In the genomic region with DNA sequence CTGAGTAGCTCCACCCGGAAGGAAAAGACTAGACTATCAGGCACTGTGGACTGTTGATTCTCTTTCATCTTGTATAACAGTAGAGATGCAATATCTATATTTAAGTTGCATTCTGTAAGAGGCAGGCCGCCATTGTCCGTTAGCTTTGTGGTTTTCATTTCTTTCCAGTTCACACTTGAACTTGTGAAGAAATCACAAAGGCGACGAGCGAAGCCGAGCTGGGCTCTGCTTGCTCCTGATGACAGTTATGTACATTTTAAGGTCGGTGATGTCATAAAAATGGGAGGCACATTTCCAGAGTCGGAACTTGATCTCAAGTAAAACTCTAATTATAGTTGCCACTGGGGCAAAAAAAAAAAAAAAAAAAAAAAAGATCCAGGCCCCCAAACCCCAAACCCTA, we compare ENCODE assay signal across 23 mouse cellular contexts.
DNase-seq lines count a peak whose midpoint lies in the region; ATAC-seq lines count a peak whose summit lies in the region.
"Had no signal": no experiment of that assay in that cellular context is flagged by ENCODE, and none has a peak within 500 bp of the region (broad histone marks: within the 10 kb centered on the region; RNA-seq: fewer than 3 reads in every experiment).

No protein-coding gene starts in this region.

- no peaks in the 10 kb centered on the region for H3K36me3 ChIP-seq in liver, embryonic 13.5 days
- no peaks in the 10 kb centered on the region for H3K36me3 ChIP-seq in liver, embryonic 11.5 days (ENCODE audit: control insufficient read depth, insufficient read depth, low read length)
- no peaks in the 10 kb centered on the region for H3K36me3 ChIP-seq in intestine, embryonic 16.5 days (ENCODE audit: control insufficient read depth, insufficient read depth, low read length)
- H3K36me3 ChIP-seq: embryonic facial prominence, embryonic 12.5 days; embryonic facial prominence, embryonic 15.5 days; hindbrain, embryonic 13.5 days had no signal

- no peaks in the 10 kb centered on the region for H3K27me3 ChIP-seq in liver, embryonic 13.5 days
- no peaks in the 10 kb centered on the region for H3K27me3 ChIP-seq in liver, embryonic 11.5 days (replicated peaks; ENCODE audit: control insufficient read depth, insufficient read depth, low read length)
- no peaks in the 10 kb centered on the region for H3K27me3 ChIP-seq in intestine, embryonic 16.5 days (replicated peaks; ENCODE audit: control insufficient read depth, insufficient read depth, low read length)
- H3K27me3 ChIP-seq: embryonic facial prominence, embryonic 12.5 days; embryonic facial prominence, embryonic 15.5 days had no signal

- peaks cover 14% of the 10 kb centered on the region for H3K4me1 ChIP-seq in liver, embryonic 13.5 days (replicated peaks)
- peaks cover 4% of the 10 kb centered on the region for H3K4me1 ChIP-seq in liver, embryonic 11.5 days (replicated peaks; ENCODE audit: control insufficient read depth, insufficient read depth, low read length)
- no peaks in the 10 kb centered on the region for H3K4me1 ChIP-seq in intestine, embryonic 16.5 days (ENCODE audit: control insufficient read depth, insufficient read depth, low read length)
- H3K4me1 ChIP-seq: embryonic facial prominence, embryonic 15.5 days; hindbrain, embryonic 13.5 days had no signal

- no peak for DNase-seq in liver, embryonic 13.5 days
- no peak for DNase-seq in liver, embryonic 11.5 days (ENCODE audit: low spot score)
- DNase-seq in 416B (ENCODE audit: low read depth) = peak; percentile 56
- no peak for DNase-seq in urinary bladder, adult 18-20 months (ENCODE audit: low spot score in 2 of 2)
- DNase-seq: adrenal gland, adult 2 months; adrenal gland, postnatal 14 days; cerebellum, adult 18-20 months; cerebellum, adult 9-10 months; cerebellum, postnatal 14 days; forebrain, postnatal 0 days; gastrocnemius, postnatal 10 days; gastrocnemius, postnatal 36 days; heart, adult 11 months had no signal

- H3K9me3 ChIP-seq in liver, embryonic 13.5 days (replicated peaks) = no peaks in the 10 kb centered on the region
- no peaks in the 10 kb centered on the region for H3K9me3 ChIP-seq in liver, embryonic 11.5 days (ENCODE audit: control insufficient read depth, low read length)
- no peaks in the 10 kb centered on the region for H3K9me3 ChIP-seq in intestine, embryonic 16.5 days (ENCODE audit: control insufficient read depth, low read length)
- H3K9me3 ChIP-seq: embryonic facial prominence, embryonic 12.5 days; embryonic facial prominence, embryonic 15.5 days; hindbrain, embryonic 13.5 days had no signal

- 0 out of 2 replicates have a peak overlapping the region, but pooled peaks have one; percentile 5 for H3K27ac ChIP-seq in liver, embryonic 13.5 days
- H3K27ac ChIP-seq in liver, embryonic 11.5 days (ENCODE audit: low read depth, low read length) = no peak overlapping the region
- H3K27ac ChIP-seq in intestine, embryonic 16.5 days (ENCODE audit: low read length) = no peak overlapping the region
- H3K27ac ChIP-seq: embryonic facial prominence, embryonic 12.5 days; embryonic facial prominence, embryonic 15.5 days; hindbrain, embryonic 13.5 days had no signal

- no peak overlapping the region for H3K4me3 ChIP-seq in liver, embryonic 13.5 days (replicated peaks)
- H3K4me3 ChIP-seq in liver, embryonic 11.5 days (ENCODE audit: low read depth, low read length) = no peak overlapping the region
- H3K4me3 ChIP-seq in intestine, embryonic 16.5 days (ENCODE audit: low read length) = no peak overlapping the region
- H3K4me3 ChIP-seq: embryonic facial prominence, embryonic 12.5 days; embryonic facial prominence, embryonic 15.5 days; hindbrain, embryonic 13.5 days had no signal

- no peak overlapping the region for H3K4me2 ChIP-seq in liver, embryonic 13.5 days
- no peak overlapping the region for H3K4me2 ChIP-seq in liver, embryonic 11.5 days
- no peak overlapping the region for H3K4me2 ChIP-seq in intestine, embryonic 16.5 days (ENCODE audit: low read depth, low read length)
- H3K4me2 ChIP-seq: embryonic facial prominence, embryonic 12.5 days; embryonic facial prominence, embryonic 15.5 days; heart, embryonic 11.5 days; hindbrain, embryonic 13.5 days had no signal

- 65% methylated on average over 9 of the region's 9 CpGs for WGBS in liver, embryonic 13.5 days (ENCODE audit: insufficient replicate concordance)
- WGBS in liver, embryonic 11.5 days = 83% methylated on average over 9 of the region's 9 CpGs
- 90% methylated on average over 9 of the region's 9 CpGs for WGBS in intestine, embryonic 16.5 days

- ATAC-seq in liver, embryonic 13.5 days (ENCODE audit: low read depth) = no peak
- no peak for ATAC-seq in liver, embryonic 11.5 days (replicated peaks; ENCODE audit: low FRiP score)
- peak; percentile 39; the same call in 1 of the 2 replicates for ATAC-seq in common myeloid progenitor, adult 5-6 weeks (replicated peaks; ENCODE audit: low read depth, poor library complexity, severe bottlenecking)
- peak; percentile 39; the same call in 1 of the 2 replicates for ATAC-seq in megakaryocyte, adult 5-6 weeks (ENCODE audit: poor library complexity, severe bottlenecking)
- no peak for ATAC-seq in intestine, embryonic 16.5 days
- ATAC-seq: CD4-positive, CD25-positive, alpha-beta regulatory T cell, adult 4 months; forebrain, embryonic 14.5 days; forebrain, postnatal 0 days; hindbrain, embryonic 16.5 days had no signal

- H3K9ac ChIP-seq in liver, embryonic 13.5 days = no peak overlapping the region
- no peak overlapping the region for H3K9ac ChIP-seq in liver, embryonic 11.5 days (ENCODE audit: low read depth, low read length)
- no peak overlapping the region for H3K9ac ChIP-seq in intestine, embryonic 16.5 days (ENCODE audit: low read depth, low read length)
- H3K9ac ChIP-seq: embryonic facial prominence, embryonic 12.5 days; embryonic facial prominence, embryonic 15.5 days; forebrain, postnatal 0 days; hindbrain, embryonic 13.5 days had no signal

Comparison
In these comparisons a context has a peak if more than half of its experiments do, and no peak if none do; other contexts are left out.
1. ATAC-seq: peak in common myeloid progenitor, adult 5-6 weeks (single experiment) and megakaryocyte, adult 5-6 weeks (single experiment); none in liver, embryonic 13.5 days (single experiment), liver, embryonic 11.5 days (single experiment) and intestine, embryonic 16.5 days (single experiment).